Mouse (Mus musculus) embryo, embryonic 9.5 days (tissue): Measurements from ENCODE around the gene Arhgef3.

Source experiments
- DNase-seq: peaks from one replicate; pipeline ENCODE4 v3.0.0-alpha.2; 2017; ENCODE audit errors: extremely low spot score

Gene Arhgef3

GRCm38 (mm10) chr14:27347224-27347623 lies 232.5 kb downstream of the Arhgef3 start:
- DNase-seq: no peak

- no peak for DNase-seq
Observed at GRCm38 (mm10) chr14:27347666-27348065, 233.0 kb downstream of the Arhgef3 start.

- no peak for DNase-seq
Observed at GRCm38 (mm10) chr14:27348088-27348487, 233.4 kb downstream of the Arhgef3 start.

GRCm38 (mm10) chr14:27348656-27349055 lies 234.0 kb downstream of the Arhgef3 start:
- DNase-seq: no peak

GRCm38 (mm10) chr14:27349120-27349519 lies 234.4 kb downstream of the Arhgef3 start:
- DNase-seq: no peak

- no peak for DNase-seq
Observed at GRCm38 (mm10) chr14:27349828-27350729, 235.4 kb downstream of the Arhgef3 start.

- no peak for DNase-seq
Observed at GRCm38 (mm10) chr14:27351051-27351475, 236.4 kb downstream of the Arhgef3 start.

GRCm38 (mm10) chr14:27351476-27352079 lies 236.9 kb downstream of the Arhgef3 start:
- no peak for DNase-seq

- no peak for DNase-seq
Observed at GRCm38 (mm10) chr14:27352470-27352869, 237.8 kb downstream of the Arhgef3 start.

GRCm38 (mm10) chr14:27355151-27355550 lies 240.5 kb downstream of the Arhgef3 start:
- DNase-seq: no peak

GRCm38 (mm10) chr14:27355937-27356336 lies 241.2 kb downstream of the Arhgef3 start:
- DNase-seq: no peak

- no peak for DNase-seq
Observed at GRCm38 (mm10) chr14:27357139-27357538, 242.4 kb downstream of the Arhgef3 start.

- DNase-seq: no peak
Observed at GRCm38 (mm10) chr14:27358202-27358601, 243.5 kb downstream of the Arhgef3 start.

- no peak for DNase-seq
Observed at GRCm38 (mm10) chr14:27360849-27361248, 246.2 kb downstream of the Arhgef3 start.

GRCm38 (mm10) chr14:27361514-27361913 lies 246.8 kb downstream of the Arhgef3 start:
- no peak for DNase-seq

- no peak for DNase-seq
Observed at GRCm38 (mm10) chr14:27364668-27365257, 250.1 kb downstream of the Arhgef3 start.

- no peak for DNase-seq
Observed at GRCm38 (mm10) chr14:27367117-27367711, 252.5 kb downstream of the Arhgef3 start.

- no peak for DNase-seq
Observed at GRCm38 (mm10) chr14:27368619-27369018, 253.9 kb downstream of the Arhgef3 start.

- no peak for DNase-seq
Observed at GRCm38 (mm10) chr14:27369503-27369902, 254.8 kb downstream of the Arhgef3 start.

- no peak for DNase-seq
Observed at GRCm38 (mm10) chr14:27371669-27372076, 257.0 kb downstream of the Arhgef3 start.

GRCm38 (mm10) chr14:27373498-27373897 lies 258.8 kb downstream of the Arhgef3 start:
- DNase-seq: no peak

GRCm38 (mm10) chr14:27376115-27376648 lies 261.5 kb downstream of the Arhgef3 start:
- DNase-seq: no peak
